Mouse (Mus musculus): ENCODE results near the gene Cers6.
A peak's percentile ranks its signal among the peaks of the same experiment; 100 is the strongest.

The Cers6 gene

DNA sequence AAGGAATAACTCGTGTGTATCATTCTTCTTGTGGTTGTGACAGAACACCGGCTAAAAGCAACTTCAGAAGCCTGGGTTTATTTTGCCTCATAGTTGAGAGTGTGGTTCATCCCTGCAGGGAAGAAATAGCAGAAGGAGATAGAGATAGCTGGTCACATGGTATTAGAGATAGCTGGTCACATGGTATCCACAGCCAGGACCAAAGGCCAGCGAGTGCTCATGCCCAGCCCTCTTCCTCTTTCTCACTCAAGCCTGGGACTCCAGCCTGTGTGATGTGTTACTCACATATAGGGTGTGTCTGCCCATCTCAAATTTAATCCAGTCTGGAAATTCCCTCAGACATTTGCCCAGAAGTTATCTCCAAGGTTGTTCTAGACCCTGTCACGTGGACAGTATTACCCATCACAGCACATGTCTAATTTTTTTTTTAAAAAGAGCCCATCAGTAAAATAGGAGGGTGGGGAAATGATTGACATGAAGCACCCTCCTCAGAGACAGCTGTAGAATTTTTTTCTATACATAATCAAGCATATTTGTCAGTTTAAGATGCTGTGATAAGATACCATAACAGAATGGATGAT is 17.9 kb downstream of the Cers6 start:
- DNase-seq (ENCODE audit: low spot score in 2 of 2) = no peak

DNA sequence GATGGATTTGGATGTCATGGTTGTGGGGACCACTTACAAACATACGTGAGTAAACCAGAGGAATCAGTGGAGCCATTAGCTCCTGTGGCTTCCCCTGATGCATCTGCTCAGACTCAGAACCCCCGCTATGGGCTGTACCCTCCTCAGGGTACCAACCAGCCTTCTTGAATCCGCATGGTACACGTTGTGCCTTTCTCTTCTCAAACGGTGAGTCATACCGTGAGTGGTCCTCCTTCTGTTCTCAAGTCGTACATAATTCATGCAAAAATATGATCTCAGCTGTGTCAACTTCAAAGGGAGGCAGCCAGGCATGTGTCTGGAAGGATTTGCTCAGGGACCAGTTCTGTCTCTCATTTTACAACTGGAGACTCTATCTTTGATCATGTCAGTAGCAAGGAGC is 23.3 kb downstream of the Cers6 start:
- DNase-seq (ENCODE audit: low spot score in 2 of 2) = peak; percentile 57 to 77

DNA sequence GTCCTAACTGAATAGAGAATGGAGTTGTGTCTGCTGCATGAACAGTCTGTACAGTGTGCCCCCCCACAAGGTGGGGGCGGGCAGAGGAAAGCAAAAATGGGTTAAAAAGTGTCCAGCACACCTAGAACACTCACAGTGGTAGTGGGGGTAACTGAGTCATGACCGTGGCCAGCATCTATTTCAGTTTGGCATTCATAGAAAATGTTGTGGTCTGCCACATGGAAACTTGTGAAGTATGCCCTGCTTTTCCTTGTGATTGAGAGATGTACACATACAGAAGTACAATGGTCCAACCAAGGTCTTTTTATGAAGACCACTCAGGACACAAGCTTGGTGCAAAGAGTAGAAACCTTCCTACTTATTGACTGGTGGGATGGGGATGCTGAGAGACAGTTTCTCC is 24.0 kb downstream of the Cers6 start:
- DNase-seq (ENCODE audit: low spot score in 2 of 2) = no peak

DNA sequence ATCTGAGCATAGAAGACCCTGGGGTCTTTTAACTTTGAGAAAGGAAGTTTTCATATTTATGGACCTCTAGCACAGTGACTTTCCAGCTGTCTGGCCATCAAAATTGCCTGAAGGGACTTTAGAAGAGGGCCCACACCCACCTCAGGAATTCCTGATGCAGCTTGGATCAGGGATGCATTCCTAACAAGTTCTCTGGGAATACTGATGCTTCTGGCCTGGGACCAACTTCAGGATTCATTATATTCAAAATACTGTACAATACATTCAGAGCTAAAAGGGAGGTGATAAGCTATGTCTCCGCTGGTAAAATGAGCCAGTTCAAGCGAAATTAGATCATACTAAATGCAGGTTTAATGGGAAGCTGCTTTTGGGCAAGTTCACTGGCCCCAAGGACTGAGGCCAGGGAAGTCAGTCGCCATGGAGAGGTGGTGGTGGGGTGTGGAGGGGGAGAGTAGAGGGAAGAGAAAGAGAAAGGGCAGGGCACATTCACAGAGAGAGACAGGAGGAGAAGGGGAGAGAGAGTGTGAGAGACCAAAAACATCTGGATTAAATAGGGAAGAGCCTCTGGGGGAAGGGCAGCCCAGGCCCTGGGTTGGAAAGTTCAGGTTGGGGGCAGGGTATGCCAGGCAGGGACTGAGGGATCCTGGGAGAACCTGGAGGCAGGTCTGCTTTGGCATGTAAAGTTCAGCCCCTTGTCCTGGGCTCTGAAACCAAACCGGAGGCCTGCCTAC is 24.7 kb downstream of the Cers6 start:
- DNase-seq (ENCODE audit: low spot score in 2 of 2) = no peak

DNA sequence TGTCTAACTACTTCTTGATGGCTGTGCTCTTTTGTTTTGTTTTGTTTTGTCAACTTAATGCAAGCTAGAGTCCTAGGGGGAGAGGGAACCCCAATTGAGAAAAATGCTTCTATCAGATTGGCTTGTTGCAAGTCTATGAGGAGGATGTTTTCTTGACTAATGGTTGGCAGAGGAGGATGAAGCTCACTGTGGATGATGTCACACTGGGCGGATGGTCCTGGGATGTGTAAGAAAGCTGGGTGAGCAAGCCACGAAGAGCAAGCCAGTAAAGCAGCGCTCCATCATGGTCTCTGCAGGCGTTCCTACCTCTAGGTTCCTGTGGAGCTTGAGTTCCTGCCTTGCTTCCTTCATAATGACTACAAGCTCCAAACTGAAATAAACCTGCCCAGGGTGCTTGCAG is 25.4 kb downstream of the Cers6 start:
- no peak for DNase-seq (ENCODE audit: low spot score in 2 of 2)

DNA sequence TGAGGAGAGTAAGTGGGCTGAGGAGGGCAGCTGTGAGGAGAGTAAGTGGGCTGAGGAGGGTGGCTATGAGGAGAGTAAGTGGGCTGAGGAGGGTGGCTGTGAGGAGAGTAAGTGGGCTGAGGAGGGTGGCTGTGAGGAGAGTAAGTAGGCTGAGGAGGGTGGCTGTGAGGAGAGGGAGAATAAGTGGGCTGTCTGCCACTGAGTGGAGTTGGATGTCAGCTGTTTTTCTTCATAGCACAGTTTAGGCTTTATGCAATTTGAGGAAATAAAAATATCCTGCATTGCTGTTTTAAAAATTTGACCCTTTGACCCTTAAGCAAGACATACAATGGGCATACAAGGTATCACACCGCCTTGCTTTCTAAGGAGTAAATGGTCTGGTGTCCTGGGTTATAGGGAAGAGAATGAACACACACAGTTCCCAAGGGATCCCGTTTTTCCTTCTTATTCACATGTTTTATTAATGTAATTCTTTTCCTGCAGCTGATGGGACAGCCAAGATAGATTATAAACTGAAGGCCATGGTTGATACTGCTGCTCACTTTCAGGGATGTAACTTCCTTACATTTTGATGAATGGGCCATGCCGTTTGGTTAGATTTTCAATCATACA is 27.0 kb downstream of the Cers6 start:
- no peak for DNase-seq (ENCODE audit: low spot score in 2 of 2)

DNA sequence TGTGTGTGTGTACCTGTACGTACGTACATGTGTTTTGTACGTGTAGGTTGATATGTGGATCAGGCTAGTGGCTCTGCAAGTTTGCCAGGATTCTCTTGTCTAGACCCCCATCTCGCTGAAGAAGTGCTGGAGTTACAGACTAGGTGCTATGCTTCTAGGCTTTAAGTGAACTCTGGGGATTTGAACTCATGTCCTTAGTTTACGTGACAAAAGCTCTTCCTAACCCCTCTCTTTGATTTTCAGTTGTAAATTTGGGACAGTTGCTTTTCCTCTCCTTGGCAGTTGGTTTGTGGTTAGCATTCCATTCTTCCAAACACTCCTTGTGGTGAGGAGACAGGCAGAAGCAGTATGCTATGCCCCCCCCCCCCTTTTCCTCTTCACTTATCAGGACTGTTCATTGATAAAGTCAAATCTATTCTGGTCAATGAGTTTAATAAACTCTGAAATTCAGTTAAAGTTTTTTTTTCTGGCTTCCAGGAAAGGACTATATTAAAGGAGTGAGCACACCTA is 28.5 kb downstream of the Cers6 start:
- no peak for DNase-seq (ENCODE audit: low spot score in 2 of 2)

DNA sequence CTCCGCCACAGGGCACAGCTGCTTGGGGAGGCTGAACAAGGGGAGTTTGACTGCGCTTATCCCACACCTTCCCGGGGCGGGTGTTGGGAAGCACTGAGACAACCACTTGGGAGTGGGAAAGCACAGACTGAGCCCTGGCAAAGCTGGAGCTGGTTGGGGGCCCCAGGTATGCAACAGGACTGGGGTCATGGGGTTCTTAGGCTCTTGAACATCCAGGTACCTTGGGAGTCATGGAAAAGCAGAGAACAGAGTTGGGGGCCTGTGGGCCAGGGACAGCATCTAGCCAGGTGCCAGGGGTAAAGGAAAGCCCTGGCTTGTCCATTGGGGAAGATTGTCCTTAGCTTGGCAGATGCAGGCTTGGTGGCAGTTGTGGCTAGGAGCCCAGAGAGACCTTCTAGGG is 31.2 kb downstream of the Cers6 start:
- DNase-seq (ENCODE audit: low spot score in 2 of 2) = no peak

DNA sequence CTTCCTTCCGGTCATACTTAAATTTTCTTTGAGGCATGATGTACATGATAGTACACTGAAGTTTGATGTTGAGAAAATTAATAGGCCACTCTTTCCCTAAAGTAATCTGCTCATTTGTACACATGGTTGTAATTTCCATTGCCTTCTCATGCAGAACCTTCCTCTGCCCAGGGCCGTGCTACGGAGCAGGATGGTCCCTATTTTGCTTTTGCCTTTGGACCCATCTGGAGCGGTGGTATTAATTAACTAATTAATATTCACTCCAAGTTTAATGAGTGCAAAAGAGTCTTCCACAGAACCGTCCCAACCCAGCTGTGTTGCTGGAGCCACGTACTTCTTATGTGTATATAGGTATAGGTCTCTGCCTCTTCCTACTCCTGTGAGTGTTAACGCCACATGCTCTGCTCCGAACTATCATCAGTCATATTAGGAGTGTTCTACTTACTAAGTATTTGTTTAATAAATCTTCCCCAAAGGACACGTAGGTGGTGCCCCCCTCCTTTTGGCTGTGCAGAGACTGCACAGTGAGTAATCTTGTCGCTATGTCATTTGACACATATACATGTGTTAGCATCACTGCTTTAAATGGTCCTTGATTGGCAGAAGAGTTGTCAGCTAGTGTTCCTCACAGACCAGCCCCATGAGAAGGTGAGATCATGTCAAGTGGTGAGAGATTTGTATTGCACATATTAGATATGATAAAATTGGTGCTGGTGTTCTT is 34.0 kb downstream of the Cers6 start:
- DNase-seq (ENCODE audit: low spot score in 2 of 2) = no peak

DNA sequence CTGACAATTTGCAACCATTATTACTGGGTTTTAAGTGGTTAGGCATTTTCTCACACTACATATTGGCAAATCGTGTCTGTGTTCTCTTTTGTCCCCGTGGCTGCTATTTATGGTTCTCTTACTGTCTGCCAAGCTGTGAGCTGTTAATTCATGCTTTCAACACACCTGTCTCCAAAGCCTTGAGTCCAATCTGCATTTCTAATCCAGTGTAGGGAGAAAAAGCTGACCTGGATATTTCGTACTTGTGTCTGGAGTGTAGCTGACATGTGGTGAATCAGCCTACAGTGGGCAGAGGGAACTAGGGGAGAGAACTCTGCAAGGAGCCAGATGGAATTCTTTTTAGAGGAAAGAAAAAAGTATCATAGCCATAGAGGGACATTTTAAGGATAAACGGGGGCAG is 35.0 kb downstream of the Cers6 start:
- peak in 1 of 2 experiments; percentile 72 for DNase-seq (ENCODE audit: low spot score in 2 of 2)

DNA sequence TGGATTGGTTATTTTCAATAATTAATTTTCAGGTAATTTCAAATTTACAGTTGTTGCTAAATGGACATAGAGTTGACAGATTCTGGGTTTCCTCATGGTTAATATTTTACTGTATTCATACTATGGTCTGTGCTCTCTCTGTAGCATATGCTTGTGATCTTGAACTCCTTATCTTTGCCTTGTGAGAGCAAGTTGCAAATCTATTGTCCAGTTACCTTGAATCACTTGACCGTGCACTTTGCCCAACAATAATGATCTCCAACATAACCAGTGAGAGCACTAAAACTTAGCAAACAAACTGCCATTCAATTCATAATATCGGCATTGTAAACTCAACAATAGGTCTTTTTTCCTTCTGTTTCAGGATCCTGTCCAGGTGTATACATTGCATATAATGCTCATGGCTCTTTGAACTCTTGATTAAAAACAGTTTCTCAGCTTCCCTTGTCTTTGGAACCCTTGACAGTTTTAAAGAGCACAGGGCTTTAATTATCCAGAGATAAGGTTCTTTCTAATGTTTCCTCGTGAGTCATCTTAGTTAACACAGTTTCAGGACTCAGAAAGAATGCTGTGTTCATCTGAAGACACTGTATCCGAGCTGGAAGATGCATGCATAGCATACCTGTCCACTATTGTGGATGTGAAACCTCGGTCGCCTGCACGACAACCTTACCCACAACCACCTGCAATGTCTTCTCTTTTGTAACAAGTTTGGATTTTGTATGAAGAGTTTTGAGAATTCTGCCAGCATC is 38.7 kb downstream of the Cers6 start:
- no peak for DNase-seq (ENCODE audit: low spot score in 2 of 2)

DNA sequence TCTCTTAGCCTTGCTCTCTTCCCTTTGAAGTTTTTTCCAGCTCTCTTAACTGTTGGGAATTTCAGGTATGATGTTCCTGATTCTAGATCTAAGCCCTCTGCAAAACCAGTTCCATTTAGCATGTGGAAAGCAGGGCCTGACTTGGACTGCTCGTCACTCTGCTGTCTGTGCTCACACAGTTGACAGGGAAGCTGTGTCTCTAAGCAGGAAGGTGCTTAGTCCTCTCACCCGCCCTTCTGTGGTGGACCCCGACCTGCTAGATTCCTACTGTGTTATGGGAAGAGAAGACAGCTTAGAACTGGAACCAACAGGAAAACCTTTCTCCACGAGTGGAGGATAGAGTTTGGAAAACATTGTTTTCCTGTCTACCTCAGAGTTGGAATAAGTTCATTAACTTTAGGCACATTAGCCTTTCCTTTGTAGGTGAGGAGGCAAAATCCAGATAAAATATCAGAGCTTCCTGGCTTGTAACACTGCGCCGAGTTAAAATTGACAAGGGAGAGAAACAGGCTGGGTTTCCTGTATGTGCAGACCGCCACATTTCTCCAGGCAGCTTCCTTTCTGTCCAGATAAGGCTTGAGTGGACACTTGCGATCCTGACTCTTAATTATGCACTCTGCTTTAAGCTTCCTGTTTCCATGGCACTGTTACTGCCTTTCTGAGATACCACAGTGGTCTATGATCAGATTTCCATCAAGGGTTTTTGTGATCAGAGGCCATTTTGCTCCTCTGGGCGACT is 39.6 kb downstream of the Cers6 start:
- no peak for DNase-seq (ENCODE audit: low spot score in 2 of 2)

DNA sequence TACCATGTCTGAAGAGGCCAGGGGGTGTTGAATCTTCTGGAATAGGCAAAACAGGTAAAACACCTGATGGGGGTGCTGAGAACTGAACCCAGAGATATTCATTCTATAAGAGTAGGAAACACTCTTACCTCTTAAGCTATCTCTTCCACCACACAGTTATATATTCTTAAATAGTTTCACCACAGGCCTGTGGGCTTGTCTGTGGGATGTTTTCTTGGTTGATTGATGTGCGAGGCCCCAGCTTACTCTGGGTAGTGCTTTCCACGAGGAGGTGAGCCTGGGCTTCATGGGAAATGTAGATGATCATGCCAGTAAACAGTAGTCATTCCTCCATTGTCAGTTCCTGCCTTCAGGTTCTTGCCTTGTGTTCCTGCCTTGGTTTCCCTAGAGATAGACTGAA is 40.5 kb downstream of the Cers6 start:
- DNase-seq (ENCODE audit: low spot score in 2 of 2) = no peak

DNA sequence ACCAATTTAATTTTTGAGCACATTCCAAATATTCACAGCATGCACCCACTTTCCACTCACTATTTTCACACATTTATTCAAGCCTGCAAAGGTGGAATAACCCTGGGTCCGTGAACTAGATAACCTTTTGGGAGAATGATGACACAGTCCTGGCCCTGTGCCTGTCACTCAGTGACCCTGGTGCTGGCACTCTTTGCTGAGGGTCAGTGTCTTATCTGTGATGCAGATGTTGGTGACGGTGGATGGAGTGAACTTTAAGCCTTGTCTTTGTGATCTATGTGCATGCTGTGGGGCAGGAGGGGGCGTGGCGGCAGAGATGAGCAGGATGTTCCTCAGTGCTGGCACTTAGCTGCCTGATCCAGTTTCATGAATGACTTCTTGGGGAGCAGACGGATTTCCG is 41.3 kb downstream of the Cers6 start:
- no peak for DNase-seq (ENCODE audit: low spot score in 2 of 2)

DNA sequence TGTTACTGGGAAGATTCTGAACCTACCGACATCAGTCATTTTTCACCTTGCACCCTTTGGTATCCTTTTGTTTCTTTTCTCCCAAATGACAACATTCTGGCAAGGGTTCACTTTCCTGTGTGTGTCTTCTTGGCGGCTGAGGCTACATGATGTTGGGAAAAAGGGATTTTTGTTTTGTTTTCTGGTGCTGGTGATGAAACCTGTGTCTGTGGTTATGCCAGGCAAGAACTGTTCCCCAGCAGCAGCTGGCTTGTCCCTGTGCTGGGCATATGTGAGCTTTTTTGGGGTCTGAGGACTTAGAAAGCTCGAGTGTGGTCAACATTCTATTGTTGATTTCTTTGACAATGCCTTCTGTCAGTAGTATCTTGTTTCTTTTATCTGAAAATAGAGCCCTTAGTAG is 45.7 kb downstream of the Cers6 start:
- DNase-seq (ENCODE audit: low spot score in 2 of 2) = no peak

DNA sequence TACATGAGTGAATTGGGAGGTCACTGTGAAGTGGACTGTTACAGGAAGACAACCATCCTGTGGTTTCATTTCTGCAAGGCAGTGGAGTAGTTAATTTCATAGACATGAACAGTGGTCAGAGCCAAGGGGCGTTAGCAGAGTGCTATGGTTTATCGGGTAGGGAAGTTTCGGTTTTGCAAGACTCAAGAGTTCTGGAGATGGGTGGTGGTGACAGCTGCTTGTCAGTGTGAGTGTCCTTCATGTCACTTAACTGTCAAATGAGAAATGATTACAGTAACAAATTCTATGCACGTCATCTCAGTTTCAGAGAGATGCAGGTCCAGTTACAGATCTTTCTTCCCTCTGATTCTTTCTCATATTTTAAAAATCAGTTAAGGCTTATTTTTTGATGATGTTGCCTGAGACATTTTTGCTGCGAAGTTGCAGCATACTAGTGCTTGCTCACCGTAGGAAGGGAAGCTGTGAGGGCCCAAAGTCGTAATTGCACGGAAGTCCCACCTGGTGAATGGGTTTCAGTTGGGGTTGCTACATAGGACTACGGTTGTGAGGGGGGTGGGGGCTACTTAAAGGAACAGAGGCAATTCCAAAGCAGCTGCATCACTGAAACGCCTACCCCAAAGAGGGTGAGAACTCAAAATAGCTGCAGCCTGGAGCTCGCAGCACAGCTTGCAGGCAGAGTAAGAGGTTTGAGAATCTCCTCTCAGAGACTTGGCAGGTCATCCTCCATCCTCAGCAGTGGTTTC is 46.7 kb downstream of the Cers6 start:
- peak in 1 of 2 experiments; percentile 51 for DNase-seq (ENCODE audit: low spot score in 2 of 2)

DNA sequence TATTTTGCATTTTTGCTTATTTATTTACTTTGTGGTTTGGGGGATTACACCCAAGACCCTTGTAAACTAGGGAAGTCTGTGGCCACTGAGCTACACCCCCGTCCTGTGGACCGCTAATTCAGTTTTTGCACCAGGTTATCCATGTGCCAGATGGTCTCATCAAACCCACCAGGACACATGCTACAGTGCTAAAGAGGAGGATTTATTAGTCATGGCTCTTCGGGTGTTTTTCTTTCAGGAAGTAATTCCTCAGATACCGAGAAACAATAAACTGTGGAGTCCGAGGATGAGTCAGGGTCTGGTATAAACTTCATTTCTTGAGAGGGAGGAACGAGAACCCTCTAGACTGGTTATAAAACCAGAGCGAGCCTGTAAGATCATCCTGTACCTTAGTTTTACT is 49.5 kb downstream of the Cers6 start:
- no peak for DNase-seq (ENCODE audit: low spot score in 2 of 2)

DNA sequence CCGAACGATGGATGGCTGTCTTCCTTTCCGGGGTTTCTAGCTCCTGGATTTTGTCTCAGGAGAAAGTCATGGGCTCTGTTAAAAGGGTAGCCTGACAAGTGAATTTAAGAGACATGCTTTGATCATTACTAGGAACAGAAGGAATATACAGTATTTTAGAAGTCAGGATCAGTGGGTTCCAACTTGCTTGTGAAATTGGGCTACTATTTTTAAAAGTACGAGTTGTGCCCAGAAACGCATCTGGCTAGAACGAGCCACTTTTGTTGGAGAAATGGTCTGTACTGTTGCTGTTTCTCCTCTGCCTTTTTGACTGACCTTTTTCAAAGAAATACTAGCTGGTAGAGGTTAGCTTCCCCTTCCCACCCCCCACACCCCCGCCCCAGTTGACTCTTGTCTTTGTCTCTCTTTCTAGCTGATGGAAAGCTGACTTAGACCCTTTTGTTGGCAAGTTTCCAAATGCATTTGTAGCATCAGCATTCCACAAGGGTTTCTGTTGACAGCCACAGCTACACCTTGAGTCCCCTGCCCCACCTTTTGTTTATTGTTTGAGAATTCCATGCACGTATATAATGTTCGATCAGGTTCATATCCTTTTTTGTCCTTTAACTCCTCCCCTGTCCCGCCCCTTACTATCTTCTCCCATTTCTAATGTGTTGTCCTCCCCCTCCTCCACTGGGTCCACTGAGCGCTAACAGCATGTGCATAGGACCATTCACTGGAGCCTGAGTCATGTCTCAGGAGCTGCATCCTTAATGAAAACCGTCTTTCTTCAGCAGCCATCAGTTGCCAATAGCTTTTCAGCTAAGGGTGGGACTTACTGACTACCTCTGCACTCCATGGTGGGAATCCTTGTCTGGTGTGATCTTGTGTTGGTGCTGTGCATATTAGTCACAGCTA is 50.6 kb downstream of the Cers6 start:
- DNase-seq (ENCODE audit: low spot score in 2 of 2) = peak in 1 of 2 experiments; percentile 53

DNA sequence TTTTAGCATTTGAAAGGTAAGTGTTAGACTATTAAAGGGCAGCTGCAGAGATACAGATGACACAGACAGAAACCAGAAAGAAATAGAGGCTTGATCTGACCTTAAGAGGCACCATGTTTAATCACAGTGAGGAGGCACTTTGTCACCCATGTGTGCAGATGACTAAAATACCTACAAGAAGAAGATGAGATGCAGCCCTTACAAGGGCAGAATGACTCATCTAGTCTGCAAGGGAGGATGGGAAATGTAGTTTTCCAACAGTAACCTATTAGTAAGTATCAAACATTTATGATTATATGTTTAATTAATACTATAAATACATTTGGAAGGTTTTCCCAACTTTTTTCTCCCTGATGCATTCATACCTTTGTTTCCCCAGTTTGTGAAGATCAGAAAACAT is 54.5 kb downstream of the Cers6 start:
- DNase-seq (ENCODE audit: low spot score in 2 of 2) = no peak
